Mouse (Mus musculus) liver, embryonic 14.5 days (tissue): ENCODE data around the gene Upb1. TPM values are rescaled to one million over a fixed set of nuclear protein-coding genes. Genes with fewer than 3 reads are reported as not detected.
A peak's percentile ranks its signal among the peaks of the same experiment; 100 is the strongest.

Source experiments
- ATAC-seq: fragments of 200-750 bp; cut with Nextera tagmentation; 2 replicates; pipeline ENCODE4 v1.8.0; 2017; ENCODE audit warnings: moderate number of reproducible peaks, mild to moderate bottlenecking, moderate library complexity; ENCODE audit not compliant: insufficient read depth
- DNase-seq, 3 experiments: peaks; one replicate each; pipeline ENCODE4 v3.0.0-alpha.2; 2012 to 2013; ENCODE audit warnings: low read depth in 3 of 3, low spot score in 3 of 3
- H3K27ac ChIP-seq: fragments of 300-500 bp; sonication (generic); 2 replicates; pipeline ENCODE4 v1.5.1; 2014; ENCODE audit warnings: moderate library complexity, mild to moderate bottlenecking, control low read depth, inconsistent platforms
- H3K27me3 ChIP-seq: fragments of 300-500 bp; sonication (generic); 2 replicates; pipeline ENCODE4 v1.6.1; 2014; ENCODE audit warnings: mild to moderate bottlenecking, low read length, moderate library complexity; ENCODE audit not compliant: control insufficient read depth, insufficient read depth
- H3K36me3 ChIP-seq: fragments of 300-500 bp; sonication (generic); replicated peaks from 2 replicates; pipeline ENCODE4 v1.6.1; 2014; ENCODE audit warnings: low read depth; ENCODE audit not compliant: control insufficient read depth, insufficient read depth
- H3K4me1 ChIP-seq, 2 experiments: fragments of 200-500 bp in 1 of 2; fragments of 300-500 bp in 1 of 2; sonication (generic) in 1 of 2; replicated peaks; 2 replicates each; pipeline ENCODE4 v1.6.1; 2012 to 2014; ENCODE audit warnings: antibody characterized with exemption in 1 of 2, inconsistent platforms in 1 of 2, low read length in 1 of 2; ENCODE audit not compliant: control insufficient read depth in 2 of 2, insufficient read depth in 2 of 2
- H3K4me2 ChIP-seq: fragments of 300-500 bp; sonication (generic); 2 replicates; pipeline ENCODE4 v1.6.1; 2014; ENCODE audit warnings: low read depth, mild to moderate bottlenecking, control low read depth, moderate library complexity
- H3K4me3 ChIP-seq, 2 experiments: fragments of 200-500 bp in 1 of 2; fragments of 300-500 bp in 1 of 2; sonication (generic) in 1 of 2; 2 replicates each; pipeline ENCODE4 v1.5.1; 2012 to 2014; ENCODE audit warnings: low read depth in 2 of 2, low read length in 2 of 2, mild to moderate bottlenecking in 2 of 2, control low read depth in 1 of 2, inconsistent platforms in 1 of 2, moderate library complexity in 1 of 2; ENCODE audit not compliant: insufficient read depth in 1 of 2
- H3K9ac ChIP-seq: fragments of 300-500 bp; sonication (generic); replicated peaks from 2 replicates; pipeline ENCODE4 v1.6.1; 2014; ENCODE audit warnings: mild to moderate bottlenecking, control low read depth, moderate library complexity
- H3K9me3 ChIP-seq: fragments of 300-500 bp; sonication (generic); 2 replicates; pipeline ENCODE4 v1.6.1; 2016; ENCODE audit warnings: low read length, mixed read lengths; ENCODE audit not compliant: control insufficient read depth
- CTCF ChIP-seq: IDR thresholded peaks from 2 replicates; pipeline ENCODE4 v1.5.1; 2016; ENCODE audit warnings: antibody characterized with exemption, low read depth, control low read depth
- EP300 ChIP-seq: IDR thresholded peaks from 2 replicates; pipeline ENCODE4 v1.6.1; 2016; ENCODE audit warnings: antibody characterized with exemption, low read depth
- WGBS: fragments of 180-500 bp; shearing (Covaris S2); extraction: QIAGEN DNeasy Blood & Tissue Kit; methylation state at CpG from one replicate; pipeline ENCODE4 v1.1.7; 2014; ENCODE audit not compliant: insufficient replicate concordance; 5-methylcytosine and 5-hydroxymethylcytosine counted together
- polyA plus RNA-seq, 2 experiments: library from polyadenylated mRNA; depleted of rRNA in 1 of 2; stranded (reverse) in 1 of 2; unstranded in 1 of 2; fragments of >200 nt; fragmentation: Nextera tagmentation in 1 of 2; extraction: Ambion mirVana in 1 of 2; gene quantifications; 2 replicates each; pipeline versions ENCODE4 v1.2.1 to v1.2.3; 2012 to 2014

The Upb1 gene
- polyA plus RNA-seq, 2 experiments = 8.8 to 20.1 TPM

GRCm38 (mm10) chr10:75484066-75484465 is 83.2 kb downstream of the Upb1 start:
- H3K27ac ChIP-seq = no peak overlapping the region
- H3K9ac ChIP-seq = no peak overlapping the region
- DNase-seq (no peak), ATAC-seq (no peak)
- no peak for TF ChIP-seq CTCF
- no peak for TF ChIP-seq EP300
- no peaks in the 10 kb centered on the region for H3K9me3 ChIP-seq
- no peak overlapping the region for H3K4me2 ChIP-seq
- WGBS = 65% methylated on average over 6 of the region's 6 CpGs
- no peaks in the 10 kb centered on the region for H3K27me3 ChIP-seq
- no peak overlapping the region for H3K4me3 ChIP-seq
- no peaks in the 10 kb centered on the region for H3K36me3 ChIP-seq
- no peaks in the 10 kb centered on the region for H3K4me1 ChIP-seq

- Histone ChIP-seq H3K27me3 (no peaks in the 10 kb centered on the region), H3K36me3 (no peaks in the 10 kb centered on the region), H3K9me3 (no peaks in the 10 kb centered on the region), H3K4me2 (no peak overlapping the region), H3K4me3 (no peak overlapping the region), H3K9ac (no peak overlapping the region), H3K4me1 (no peaks in the 10 kb centered on the region), H3K27ac (no peak overlapping the region)
- DNase-seq (no peak), ATAC-seq (no peak)
- 21% methylated on average over 6 of the region's 6 CpGs for WGBS
- TF ChIP-seq EP300 (no peak), CTCF (no peak)
These were observed 83.9 kb downstream of the Upb1 start for GRCm38 (mm10) chr10:75484767-75485166.

- no peak overlapping the region for H3K4me3 ChIP-seq
- H3K4me1 ChIP-seq = no peaks in the 10 kb centered on the region
- TF ChIP-seq CTCF (peak; percentile 95), EP300 (no peak)
- H3K9ac ChIP-seq = no peak overlapping the region
- H3K27me3 ChIP-seq = no peaks in the 10 kb centered on the region
- peak; percentile 35 to 44 (median 39) for DNase-seq
- no peaks in the 10 kb centered on the region for H3K36me3 ChIP-seq
- no peak overlapping the region for H3K27ac ChIP-seq
- H3K4me2 ChIP-seq = no peak overlapping the region
- 47% methylated on average over 9 of the region's 9 CpGs for WGBS
- ATAC-seq = no peak
- H3K9me3 ChIP-seq = no peaks in the 10 kb centered on the region
These were observed 85.4 kb downstream of the Upb1 start for GRCm38 (mm10) chr10:75486086-75486979.

GRCm38 (mm10) chr10:75487131-75487530 is 86.2 kb downstream of the Upb1 start:
- Histone ChIP-seq H3K27ac (no peak overlapping the region), H3K9ac (no peak overlapping the region), H3K9me3 (no peaks in the 10 kb centered on the region), H3K4me3 (no peak overlapping the region), H3K27me3 (no peaks in the 10 kb centered on the region), H3K36me3 (no peaks in the 10 kb centered on the region), H3K4me2 (no peak overlapping the region), H3K4me1 (no peaks in the 10 kb centered on the region)
- DNase-seq (no peak), ATAC-seq (no peak)
- TF ChIP-seq EP300 (no peak), CTCF (no peak)
- 39% methylated on average over 3 of the region's 3 CpGs for WGBS

GRCm38 (mm10) chr10:75489522-75489921 is 88.6 kb downstream of the Upb1 start:
- H3K27ac ChIP-seq = no peak overlapping the region
- H3K36me3 ChIP-seq = no peaks in the 10 kb centered on the region
- no peak overlapping the region for H3K9ac ChIP-seq
- no peak overlapping the region for H3K4me3 ChIP-seq
- H3K27me3 ChIP-seq = no peaks in the 10 kb centered on the region
- no peaks in the 10 kb centered on the region for H3K4me1 ChIP-seq
- H3K4me2 ChIP-seq = no peak overlapping the region
- no peaks in the 10 kb centered on the region for H3K9me3 ChIP-seq
- ATAC-seq = no peak
- TF ChIP-seq CTCF (no peak), EP300 (no peak)
- DNase-seq = no peak
- WGBS = 52% methylated on average over 2 of the region's 2 CpGs
